Mouse (Mus musculus): ENCODE measurements at regions not wholly inside any gene's neighbourhood (a gene's known extent, or its start where the extent isn't known, plus 50 kb on each side); places are given as distances from the start of the nearest gene placed in this dataset.

- TF ChIP-seq CTCF (IDR thresholded peaks at IDR 0.05; ENCODE audit: extremely low read depth, insufficient read depth, insufficient read length, insufficient replicate concordance) (no peak), POLR2A (IDR thresholded peaks at IDR 0.05; ENCODE audit: low read depth, low read length) (no peak)
Observed at GRCm38 (mm10) chr2:72644151-72644843, 168.3 kb downstream of the Cdca7 start.
